Mouse (Mus musculus): ENCODE results near the gene Lgals2. TPM values are rescaled to one million over a fixed set of nuclear protein-coding genes. Genes with fewer than 3 reads are reported as not detected.

Gene Lgals2
- polyA plus RNA-seq, 1 experiment, result not detected

GRCm38 (mm10) chr15:78815314-78816073, 39.8 kb downstream of the Lgals2 start:
- no peaks in the 10 kb centered on the region for H3K9me3 ChIP-seq (ENCODE audit: control insufficient read depth, low read length)
- no peaks in the 10 kb centered on the region for H3K36me3 ChIP-seq (ENCODE audit: control insufficient read depth)
- peaks cover 8% of the 10 kb centered on the region for H3K4me1 ChIP-seq (ENCODE audit: control insufficient read depth)
- TF ChIP-seq TAL1 (IDR thresholded peaks at IDR 0.05; ENCODE audit: low read length) (no peak), GATA1 (IDR thresholded peaks at IDR 0.05; ENCODE audit: low read length) (no peak)
- peaks cover 1% of the 10 kb centered on the region; the same call in 1 of the 2 replicates for H3K27me3 ChIP-seq (ENCODE audit: control insufficient read depth)
- H3K4me3 ChIP-seq (replicated peaks), result no peak overlapping the region

- Histone ChIP-seq H3K27me3 (ENCODE audit: control insufficient read depth) (no peaks in the 10 kb centered on the region), H3K9me3 (ENCODE audit: control insufficient read depth, low read length) (no peaks in the 10 kb centered on the region), H3K4me3 (replicated peaks) (no peak overlapping the region), H3K36me3 (ENCODE audit: control insufficient read depth) (no peaks in the 10 kb centered on the region), H3K4me1 (ENCODE audit: control insufficient read depth) (peaks cover 8% of the 10 kb centered on the region)
- no peak for TF ChIP-seq TAL1 (IDR thresholded peaks at IDR 0.05; ENCODE audit: low read length)
- TF ChIP-seq GATA1 (IDR thresholded peaks at IDR 0.05; ENCODE audit: low read length), result no peak
Observed at GRCm38 (mm10) chr15:78813603-78814002, 41.7 kb downstream of the Lgals2 start.

- no peaks in the 10 kb centered on the region for H3K4me1 ChIP-seq (ENCODE audit: control insufficient read depth)
- peaks cover 10% of the 10 kb centered on the region for H3K27me3 ChIP-seq (ENCODE audit: control insufficient read depth)
- H3K9me3 ChIP-seq (ENCODE audit: control insufficient read depth, low read length), result no peaks in the 10 kb centered on the region
- TF ChIP-seq TAL1 (IDR thresholded peaks at IDR 0.05; ENCODE audit: low read length), result no peak
- TF ChIP-seq GATA1 (IDR thresholded peaks at IDR 0.05; ENCODE audit: low read length), result no peak
- no peaks in the 10 kb centered on the region for H3K36me3 ChIP-seq (ENCODE audit: control insufficient read depth)
- H3K4me3 ChIP-seq (replicated peaks), result no peak overlapping the region
Observed at GRCm38 (mm10) chr15:78810146-78810545, 45.2 kb downstream of the Lgals2 start.

DNA sequence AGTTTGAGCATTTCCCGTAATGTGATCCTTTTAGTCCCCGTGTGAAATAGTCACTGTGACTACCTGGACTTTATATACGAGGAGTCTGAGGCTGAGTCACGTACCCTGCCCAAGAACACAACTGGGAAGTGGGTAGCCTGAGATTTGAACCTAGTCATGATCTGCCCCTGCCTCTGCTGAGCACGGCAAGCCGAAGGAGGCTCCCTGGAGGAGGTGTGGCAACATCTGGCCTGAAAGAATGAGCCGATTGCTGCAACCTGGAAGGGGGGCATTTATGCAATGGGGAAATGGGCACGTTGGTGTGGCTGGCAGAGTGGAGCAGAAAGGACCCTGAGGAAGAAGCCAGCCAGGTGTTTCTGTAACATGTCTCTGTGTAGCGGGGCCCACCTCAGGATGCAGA, 45.6 kb downstream of the Lgals2 start:
- H3K36me3 ChIP-seq (ENCODE audit: control insufficient read depth), result no peaks in the 10 kb centered on the region
- H3K4me3 ChIP-seq (replicated peaks), result no peak overlapping the region
- peaks cover 14% of the 10 kb centered on the region for H3K27me3 ChIP-seq (ENCODE audit: control insufficient read depth)
- no peaks in the 10 kb centered on the region for H3K4me1 ChIP-seq (ENCODE audit: control insufficient read depth)
- TF ChIP-seq GATA1 (IDR thresholded peaks at IDR 0.05; ENCODE audit: low read length), result no peak
- no peak for TF ChIP-seq TAL1 (IDR thresholded peaks at IDR 0.05; ENCODE audit: low read length)
- no peaks in the 10 kb centered on the region for H3K9me3 ChIP-seq (ENCODE audit: control insufficient read depth, low read length)

DNA sequence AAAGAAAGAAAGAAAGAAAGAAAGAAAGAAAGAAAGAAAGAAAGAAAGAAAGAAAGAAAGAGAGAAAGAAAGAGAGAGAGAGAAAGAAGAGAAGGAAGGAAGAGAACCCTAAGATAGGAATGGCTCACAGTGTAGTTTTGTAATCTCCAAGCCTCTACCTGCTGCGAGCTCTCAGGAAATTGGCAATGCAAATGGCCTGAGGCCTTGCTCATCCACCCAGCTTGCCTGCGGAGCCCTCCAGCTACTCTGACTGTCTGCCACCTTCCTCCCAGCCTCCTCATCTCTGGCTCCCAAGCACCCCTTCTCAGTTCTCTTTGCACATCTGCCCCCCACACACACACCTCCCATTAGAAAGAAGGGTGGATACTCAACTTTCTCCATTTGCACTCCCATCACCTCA, 46.3 kb downstream of the Lgals2 start:
- peaks cover 22% of the 10 kb centered on the region for H3K27me3 ChIP-seq (ENCODE audit: control insufficient read depth)
- no peaks in the 10 kb centered on the region for H3K4me1 ChIP-seq (ENCODE audit: control insufficient read depth)

GRCm38 (mm10) chr15:78807141-78807540, 48.2 kb downstream of the Lgals2 start:
- Histone ChIP-seq H3K4me3 (replicated peaks) (no peak overlapping the region), H3K9me3 (ENCODE audit: control insufficient read depth, low read length) (peaks cover 3% of the 10 kb centered on the region; the same call in 1 of the 2 replicates), H3K4me1 (ENCODE audit: control insufficient read depth) (peaks cover 11% of the 10 kb centered on the region), H3K36me3 (ENCODE audit: control insufficient read depth) (no peaks in the 10 kb centered on the region), H3K27me3 (ENCODE audit: control insufficient read depth) (peaks cover 40% of the 10 kb centered on the region)
- TF ChIP-seq TAL1 (IDR thresholded peaks at IDR 0.05; ENCODE audit: low read length) (no peak), GATA1 (IDR thresholded peaks at IDR 0.05; ENCODE audit: low read length) (no peak)

More for the DNA sequence above, 46.3 kb downstream of the Lgals2 start:
- H3K4me3 ChIP-seq (replicated peaks), result no peak overlapping the region
- TF ChIP-seq TAL1 (IDR thresholded peaks at IDR 0.05; ENCODE audit: low read length) (no peak), GATA1 (IDR thresholded peaks at IDR 0.05; ENCODE audit: low read length) (no peak)
- H3K9me3 ChIP-seq (ENCODE audit: control insufficient read depth, low read length), result no peaks in the 10 kb centered on the region
- no peaks in the 10 kb centered on the region for H3K36me3 ChIP-seq (ENCODE audit: control insufficient read depth)

- Histone ChIP-seq H3K4me1 (ENCODE audit: control insufficient read depth) (peaks cover 11% of the 10 kb centered on the region), H3K9me3 (ENCODE audit: control insufficient read depth, low read length) (peaks cover 3% of the 10 kb centered on the region; the same call in 1 of the 2 replicates), H3K27me3 (ENCODE audit: control insufficient read depth) (peaks cover 45% of the 10 kb centered on the region), H3K36me3 (ENCODE audit: control insufficient read depth) (no peaks in the 10 kb centered on the region), H3K4me3 (replicated peaks) (no peak overlapping the region)
- no peak for TF ChIP-seq GATA1 (IDR thresholded peaks at IDR 0.05; ENCODE audit: low read length)
- no peak for TF ChIP-seq TAL1 (IDR thresholded peaks at IDR 0.05; ENCODE audit: low read length)
Observed at GRCm38 (mm10) chr15:78806614-78807013, 48.7 kb downstream of the Lgals2 start.

DNA sequence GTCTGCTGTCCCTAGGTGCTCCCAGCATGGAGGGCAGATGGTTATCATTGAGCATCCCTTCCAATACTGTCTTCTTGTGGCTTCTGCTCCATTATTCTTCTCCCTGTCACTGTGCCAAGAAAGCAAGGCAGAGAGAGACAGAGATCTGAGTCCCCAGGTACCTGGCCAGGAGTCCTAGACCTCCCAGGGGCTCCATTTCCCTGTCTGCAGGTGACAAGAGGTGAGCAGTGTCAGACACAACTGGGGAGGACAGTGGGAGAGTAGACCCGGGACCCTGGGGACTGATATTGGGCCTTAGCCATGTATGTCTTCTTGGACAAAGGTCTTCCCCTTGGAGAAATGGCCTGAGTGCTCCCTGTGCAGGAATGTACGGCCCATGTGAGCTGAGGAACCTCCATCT, 50.0 kb downstream of the Lgals2 start:
- peaks cover 3% of the 10 kb centered on the region; the same call in 1 of the 2 replicates for H3K9me3 ChIP-seq (ENCODE audit: control insufficient read depth, low read length)
- TF ChIP-seq GATA1 (IDR thresholded peaks at IDR 0.05; ENCODE audit: low read length) (no peak), TAL1 (IDR thresholded peaks at IDR 0.05; ENCODE audit: low read length) (no peak)
- peaks cover 11% of the 10 kb centered on the region for H3K4me1 ChIP-seq (ENCODE audit: control insufficient read depth)
- H3K4me3 ChIP-seq (replicated peaks), result no peak overlapping the region
- H3K27me3 ChIP-seq (ENCODE audit: control insufficient read depth), result peaks cover 56% of the 10 kb centered on the region
- no peaks in the 10 kb centered on the region for H3K36me3 ChIP-seq (ENCODE audit: control insufficient read depth)

- no peak for TF ChIP-seq TAL1 (IDR thresholded peaks at IDR 0.05; ENCODE audit: low read length)
- TF ChIP-seq GATA1 (IDR thresholded peaks at IDR 0.05; ENCODE audit: low read length), result no peak
- Histone ChIP-seq H3K36me3 (ENCODE audit: control insufficient read depth) (no peaks in the 10 kb centered on the region), H3K9me3 (ENCODE audit: control insufficient read depth, low read length) (peaks cover 3% of the 10 kb centered on the region; the same call in 1 of the 2 replicates), H3K4me3 (replicated peaks) (no peak overlapping the region), H3K27me3 (ENCODE audit: control insufficient read depth) (peaks cover 58% of the 10 kb centered on the region), H3K4me1 (ENCODE audit: control insufficient read depth) (peaks cover 11% of the 10 kb centered on the region)
Observed at GRCm38 (mm10) chr15:78804326-78804725, 51.0 kb downstream of the Lgals2 start.

Measured in erythroblast, embryonic 14.5 days (primary cell).